Mouse (Mus musculus): Measurements from ENCODE around the gene Gm20431.
"Not testable (repeated sequence)": the region's sequence is repeated elsewhere in the genome, so short reads cannot be mapped to it uniquely, and the experiment has no call there.

Gm20431 gene

DNA sequence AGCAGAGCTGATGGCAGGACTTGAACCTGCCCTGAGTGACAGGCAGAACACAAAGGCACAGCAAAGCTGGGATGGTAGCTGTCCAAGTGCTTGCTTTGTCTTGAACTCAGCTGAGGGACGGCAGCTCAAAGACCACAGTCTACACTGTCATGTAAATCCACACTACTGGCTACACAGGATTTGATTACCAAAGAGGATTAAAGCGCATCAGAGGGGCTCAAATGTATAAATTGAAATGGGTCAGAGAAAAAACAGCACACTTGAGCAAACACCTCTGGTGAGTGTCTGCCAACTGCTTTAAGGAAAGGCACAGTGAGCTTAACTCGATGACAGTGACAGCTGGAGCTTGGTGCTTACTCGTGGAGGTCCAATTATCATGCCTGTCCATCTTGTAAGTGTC, 43.8 kb downstream of the Gm20431 start:
- Histone ChIP-seq H3K36me3 (ENCODE audit: control insufficient read depth, insufficient read depth, low read length, poor library complexity, severe bottlenecking) (peaks cover 15% of the 10 kb centered on the region), H3K27me3 (ENCODE audit: control insufficient read depth, insufficient read depth, low read length, poor library complexity, severe bottlenecking) (no peaks in the 10 kb centered on the region)
- no peak for DNase-seq (ENCODE audit: low read depth, low spot score)

DNA sequence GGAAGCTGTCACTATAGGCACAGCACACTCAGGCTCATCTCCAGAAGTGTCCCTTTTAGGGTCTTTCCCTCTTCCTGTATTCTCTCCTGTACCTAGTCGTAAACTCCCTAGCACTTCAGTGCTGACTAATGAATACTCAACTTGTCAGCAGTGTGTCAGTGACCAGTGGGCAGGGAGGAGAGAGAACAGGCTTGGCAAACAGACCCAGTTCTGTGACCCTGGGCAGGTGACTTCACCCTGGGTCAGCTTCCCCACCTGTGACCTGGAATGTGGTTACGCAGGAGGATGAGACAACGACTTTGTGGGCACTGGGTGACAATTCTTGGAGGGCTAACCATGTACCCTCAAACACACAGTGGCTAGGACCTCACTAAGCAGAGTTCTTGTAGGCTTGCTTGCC, 44.3 kb downstream of the Gm20431 start:
- Histone ChIP-seq H3K36me3 (ENCODE audit: control insufficient read depth, insufficient read depth, low read length, poor library complexity, severe bottlenecking) (peaks cover 15% of the 10 kb centered on the region), H3K27me3 (ENCODE audit: control insufficient read depth, insufficient read depth, low read length, poor library complexity, severe bottlenecking) (no peaks in the 10 kb centered on the region)
- DNase-seq (ENCODE audit: low read depth, low spot score) = no peak

DNA sequence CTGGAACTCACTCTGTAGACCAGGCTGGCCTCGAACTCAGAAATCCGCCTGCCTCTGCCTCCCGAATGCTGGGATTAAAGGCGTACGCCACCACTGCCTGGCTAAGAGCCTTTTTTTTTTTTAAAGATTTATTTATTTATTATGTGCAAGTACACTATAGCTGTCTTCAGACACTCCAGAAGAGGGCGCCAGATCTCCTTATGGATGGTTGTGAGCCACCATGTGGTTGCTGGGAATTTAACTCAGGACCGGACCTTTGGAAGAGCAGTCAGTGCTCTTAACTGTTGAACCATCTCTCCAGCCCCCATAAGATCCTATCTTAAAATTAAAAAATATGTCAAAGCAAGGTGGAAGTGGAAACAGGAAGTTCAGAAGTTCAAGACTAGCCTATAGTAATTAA, 48.0 kb downstream of the Gm20431 start:
- H3K36me3 ChIP-seq (ENCODE audit: control insufficient read depth, insufficient read depth, low read length, poor library complexity, severe bottlenecking) = peaks cover 15% of the 10 kb centered on the region
- H3K27me3 ChIP-seq (ENCODE audit: control insufficient read depth, insufficient read depth, low read length, poor library complexity, severe bottlenecking); DNase-seq (ENCODE audit: low read depth, low spot score): not testable (repeated sequence)

DNA sequence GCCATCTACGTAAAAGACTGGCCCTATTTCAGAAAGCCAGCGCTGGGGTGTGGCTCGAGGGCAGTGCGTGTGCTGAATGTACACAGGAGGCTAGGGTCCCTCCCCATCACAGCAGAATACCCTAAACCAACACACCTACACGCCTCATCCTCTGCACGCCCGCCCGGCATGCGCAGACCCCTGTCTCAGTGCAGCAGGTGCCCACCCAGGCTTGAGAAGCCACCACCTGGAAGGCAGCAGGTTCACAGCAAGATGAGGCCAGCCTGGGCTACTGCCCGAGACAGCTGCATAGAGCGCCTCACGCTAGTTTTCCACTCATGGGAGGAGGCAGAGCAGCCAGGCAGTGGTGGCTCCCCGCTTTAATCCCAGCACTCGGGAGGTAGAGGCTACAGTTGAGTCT, 49.2 kb downstream of the Gm20431 start:
- Histone ChIP-seq H3K36me3 (ENCODE audit: control insufficient read depth, insufficient read depth, low read length, poor library complexity, severe bottlenecking) (peaks cover 12% of the 10 kb centered on the region), H3K27me3 (ENCODE audit: control insufficient read depth, insufficient read depth, low read length, poor library complexity, severe bottlenecking) (no peaks in the 10 kb centered on the region)

DNA sequence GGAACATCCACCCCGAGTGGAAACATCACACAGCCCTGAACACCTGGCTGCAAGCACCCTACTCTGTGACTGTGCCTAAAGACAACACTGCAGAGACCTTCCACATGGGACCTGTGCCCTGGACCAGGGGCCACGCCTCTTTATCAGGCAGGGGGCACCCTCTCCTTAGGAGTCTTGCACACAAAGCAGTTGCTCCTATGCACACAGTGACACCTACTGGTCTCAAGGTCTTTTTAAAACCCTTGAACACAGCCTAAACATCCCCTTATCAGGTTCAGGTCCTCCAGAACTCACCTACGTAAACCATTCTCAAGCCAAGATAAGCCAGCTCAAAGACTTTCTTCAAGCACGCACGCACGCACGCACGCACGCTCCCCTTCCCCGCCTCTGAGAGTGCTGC, 50.0 kb downstream of the Gm20431 start:
- no peak for DNase-seq (ENCODE audit: low read depth, low spot score)
- peaks cover 8% of the 10 kb centered on the region for H3K36me3 ChIP-seq (ENCODE audit: control insufficient read depth, insufficient read depth, low read length, poor library complexity, severe bottlenecking)
- no peaks in the 10 kb centered on the region for H3K27me3 ChIP-seq (ENCODE audit: control insufficient read depth, insufficient read depth, low read length, poor library complexity, severe bottlenecking)

More for the DNA sequence above, 49.2 kb downstream of the Gm20431 start:
- no peak for DNase-seq (ENCODE audit: low read depth, low spot score)

DNA sequence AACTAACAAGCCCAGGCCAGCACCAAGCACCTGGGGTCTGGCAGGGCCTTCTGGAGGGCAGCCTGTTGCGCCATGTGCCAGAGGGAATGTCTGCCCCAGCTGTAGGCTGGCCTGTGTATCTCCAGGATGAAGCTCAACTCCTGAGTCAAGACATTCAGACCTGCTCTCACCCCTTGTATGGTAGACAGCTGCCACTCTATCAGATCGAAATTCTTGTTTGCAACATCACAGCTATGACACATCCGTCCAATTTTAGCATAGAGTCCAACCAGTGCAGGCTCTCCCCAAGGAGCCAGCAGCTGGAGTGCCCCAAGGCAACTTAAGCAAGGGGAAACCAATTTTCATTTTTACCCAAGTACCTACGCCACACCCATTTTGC, 54.6 kb downstream of the Gm20431 start:
- no peaks in the 10 kb centered on the region for H3K27me3 ChIP-seq (ENCODE audit: control insufficient read depth, insufficient read depth, low read length, poor library complexity, severe bottlenecking)
- peaks cover 1% of the 10 kb centered on the region; the same call in 1 of the 2 replicates for H3K36me3 ChIP-seq (ENCODE audit: control insufficient read depth, insufficient read depth, low read length, poor library complexity, severe bottlenecking)
- no peak for DNase-seq (ENCODE audit: low read depth, low spot score)

DNA sequence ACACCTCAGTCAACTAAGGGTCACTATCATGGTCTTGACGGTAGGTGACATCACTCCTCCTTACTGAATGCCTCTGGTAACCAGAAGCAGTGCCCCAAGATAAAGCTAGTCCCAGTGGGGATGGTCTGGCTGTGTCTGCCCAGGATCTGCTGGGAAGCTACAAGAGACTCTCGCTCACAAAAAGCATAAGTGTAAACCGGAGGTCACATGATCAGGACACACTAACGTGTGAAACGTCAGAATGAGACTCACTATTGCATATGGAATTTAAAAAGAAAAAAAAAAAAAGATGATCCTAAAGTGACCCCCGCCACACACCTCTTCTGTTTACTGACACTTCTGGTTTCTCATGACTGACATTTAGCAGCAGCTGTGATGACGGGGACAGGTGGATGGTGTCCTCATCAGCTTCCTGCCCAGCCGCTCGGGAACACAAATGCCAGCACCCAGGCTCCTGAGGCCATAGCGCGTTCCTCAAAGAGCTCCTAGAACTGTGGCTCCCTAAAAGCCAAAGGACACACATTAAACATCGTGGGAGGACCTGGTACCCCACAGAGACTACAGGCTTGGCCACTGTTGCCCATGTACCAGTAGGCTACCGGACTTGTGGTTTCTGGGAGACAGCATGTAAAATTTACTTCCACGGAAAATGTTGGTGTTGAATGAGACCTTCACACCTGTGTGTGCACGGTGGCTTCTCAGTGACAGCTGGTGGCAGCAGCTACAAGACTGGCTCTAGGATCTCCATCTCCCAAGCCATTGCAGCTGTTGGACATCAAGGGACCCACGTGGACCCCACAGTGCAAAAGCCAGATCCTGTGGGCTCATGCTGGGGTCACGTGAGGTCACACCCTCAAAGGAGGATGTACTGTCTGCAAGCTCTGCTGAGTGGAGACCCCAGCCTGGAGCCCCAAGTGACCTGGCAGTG, 55.2 kb downstream of the Gm20431 start:
- Histone ChIP-seq H3K27me3 (ENCODE audit: control insufficient read depth, insufficient read depth, low read length, poor library complexity, severe bottlenecking) (no peaks in the 10 kb centered on the region), H3K36me3 (ENCODE audit: control insufficient read depth, insufficient read depth, low read length, poor library complexity, severe bottlenecking) (peaks cover 1% of the 10 kb centered on the region; the same call in 1 of the 2 replicates)
- no peak for DNase-seq (ENCODE audit: low read depth, low spot score)

DNA sequence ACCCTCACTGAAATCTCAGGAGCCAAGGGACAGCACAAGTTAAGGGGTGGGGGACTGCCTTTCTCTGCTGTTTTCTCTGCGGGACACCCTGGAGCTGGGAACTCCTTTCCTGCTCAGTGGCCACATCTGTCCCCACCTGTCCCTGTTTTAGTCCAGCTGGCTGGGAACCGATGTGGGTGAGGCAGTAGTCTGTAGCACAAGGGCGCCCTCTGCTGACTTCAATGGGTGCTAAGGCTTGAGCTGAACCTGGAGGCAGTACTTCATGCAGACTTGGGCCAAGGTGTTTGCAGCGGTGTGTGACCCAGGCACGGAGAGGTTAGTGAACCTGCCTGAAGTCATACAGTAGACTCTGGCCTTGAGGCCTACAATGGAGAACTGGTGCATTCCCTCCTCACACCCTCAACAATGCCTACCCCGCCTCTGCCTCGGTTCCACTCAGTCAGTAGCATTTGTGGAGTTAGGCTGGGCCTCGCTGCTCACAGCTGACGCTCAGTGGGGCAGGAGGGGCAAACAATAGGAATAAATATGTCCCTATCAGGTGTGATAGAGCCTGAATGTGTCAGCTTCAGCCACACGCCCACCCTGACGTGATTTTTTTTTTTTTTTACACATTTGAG, 56.0 kb downstream of the Gm20431 start:
- H3K36me3 ChIP-seq (ENCODE audit: control insufficient read depth, insufficient read depth, low read length, poor library complexity, severe bottlenecking) = peaks cover 1% of the 10 kb centered on the region; the same call in 1 of the 2 replicates
- H3K27me3 ChIP-seq (ENCODE audit: control insufficient read depth, insufficient read depth, low read length, poor library complexity, severe bottlenecking) = no peaks in the 10 kb centered on the region
- peak; percentile 92 for DNase-seq (ENCODE audit: low read depth, low spot score)

DNA sequence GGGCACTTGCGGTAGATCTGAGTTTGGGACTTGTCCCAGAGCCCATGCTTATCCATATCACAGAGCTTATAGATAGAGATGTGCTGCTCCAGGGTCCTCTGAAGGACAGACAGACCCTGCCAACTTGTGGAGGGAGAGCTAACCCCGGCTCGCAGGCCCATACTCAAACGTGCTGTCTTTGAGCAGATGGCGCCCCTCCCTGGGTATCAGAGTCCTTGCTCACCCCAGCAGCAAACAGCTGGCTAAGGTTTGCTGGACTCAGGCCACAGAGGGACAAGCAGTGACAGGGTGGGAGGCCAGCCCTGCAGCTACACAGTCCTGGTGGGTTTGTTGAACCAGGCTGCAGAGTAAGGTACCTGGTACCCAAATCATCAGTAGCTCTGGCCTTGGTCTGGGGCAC, 58.3 kb downstream of the Gm20431 start:
- H3K27me3 ChIP-seq (ENCODE audit: control insufficient read depth, insufficient read depth, low read length, poor library complexity, severe bottlenecking) = no peaks in the 10 kb centered on the region
- H3K36me3 ChIP-seq (ENCODE audit: control insufficient read depth, insufficient read depth, low read length, poor library complexity, severe bottlenecking) = no peaks in the 10 kb centered on the region; the same call in 1 of the 2 replicates
- no peak for DNase-seq (ENCODE audit: low read depth, low spot score)

DNA sequence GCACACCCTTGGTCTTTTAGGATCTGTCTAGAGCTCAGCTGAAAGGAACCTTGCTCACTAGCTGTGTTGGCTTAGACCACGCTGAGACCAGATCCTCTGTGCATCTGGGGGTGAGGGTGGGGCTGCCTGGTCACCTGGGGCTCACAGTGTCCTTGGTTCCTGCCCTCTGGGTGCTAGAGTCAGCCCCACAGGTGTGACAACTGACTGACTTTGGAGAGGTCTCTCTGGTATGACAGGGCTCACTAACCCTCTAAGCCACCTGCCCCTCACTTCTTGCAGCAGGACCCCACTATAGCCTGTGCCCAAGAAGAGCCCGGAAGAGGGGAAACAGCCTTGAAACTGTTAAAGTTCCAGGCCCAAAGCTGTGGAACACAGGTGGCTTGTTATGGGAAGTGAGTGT, 58.9 kb downstream of the Gm20431 start:
- no peak for DNase-seq (ENCODE audit: low read depth, low spot score)
- no peaks in the 10 kb centered on the region; the same call in 1 of the 2 replicates for H3K36me3 ChIP-seq (ENCODE audit: control insufficient read depth, insufficient read depth, low read length, poor library complexity, severe bottlenecking)
- H3K27me3 ChIP-seq (ENCODE audit: control insufficient read depth, insufficient read depth, low read length, poor library complexity, severe bottlenecking) = no peaks in the 10 kb centered on the region

DNA sequence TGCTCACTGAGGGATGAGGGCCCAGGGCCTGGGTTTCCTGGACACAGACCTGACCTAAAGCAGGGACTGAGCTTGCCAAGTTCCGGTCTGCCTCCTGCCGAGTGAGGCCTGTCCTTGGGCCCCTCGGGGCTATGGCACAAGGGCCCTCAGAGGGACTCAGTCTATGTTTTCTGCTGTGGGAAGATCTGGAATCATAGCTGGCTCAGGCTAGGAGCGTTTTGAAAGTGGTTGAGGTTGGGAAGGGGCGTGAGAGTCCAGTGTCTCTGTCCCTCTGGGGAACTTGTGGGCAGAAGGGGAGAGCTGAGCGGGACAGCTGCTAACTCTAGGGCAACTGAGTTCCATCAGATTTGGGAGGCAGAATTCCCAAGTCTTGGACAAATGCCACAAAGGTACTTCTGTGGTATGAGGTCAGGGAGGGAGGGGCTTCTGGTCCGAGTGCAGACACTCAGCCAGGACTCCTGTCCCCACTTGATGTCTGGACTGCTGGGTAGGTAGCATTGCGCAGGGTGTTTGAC, 60.8 kb downstream of the Gm20431 start:
- DNase-seq (ENCODE audit: low read depth, low spot score) = no peak
- Histone ChIP-seq H3K36me3 (ENCODE audit: control insufficient read depth, insufficient read depth, low read length, poor library complexity, severe bottlenecking) (no peaks in the 10 kb centered on the region), H3K27me3 (ENCODE audit: control insufficient read depth, insufficient read depth, low read length, poor library complexity, severe bottlenecking) (no peaks in the 10 kb centered on the region)

DNA sequence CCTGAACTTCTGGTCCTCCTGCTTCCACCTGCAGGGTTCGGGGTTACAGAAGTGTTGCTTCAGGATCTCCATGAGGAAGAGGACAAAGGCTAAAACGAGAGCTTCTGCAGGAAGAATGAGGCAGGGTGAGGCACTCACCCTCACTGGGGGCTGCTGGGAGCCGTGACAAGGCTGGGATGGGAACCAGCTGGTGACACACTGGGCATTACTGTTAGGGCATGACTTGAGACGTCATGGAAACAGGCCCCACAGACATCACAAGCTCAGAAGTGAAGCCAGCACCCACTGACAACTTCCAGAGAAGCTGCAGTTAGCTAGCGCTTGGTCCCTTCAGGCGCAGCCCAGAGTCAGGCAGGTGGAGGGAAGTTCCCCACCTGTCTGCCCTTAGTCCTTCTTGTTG, 61.4 kb downstream of the Gm20431 start:
- Histone ChIP-seq H3K27me3 (ENCODE audit: control insufficient read depth, insufficient read depth, low read length, poor library complexity, severe bottlenecking) (no peaks in the 10 kb centered on the region), H3K36me3 (ENCODE audit: control insufficient read depth, insufficient read depth, low read length, poor library complexity, severe bottlenecking) (no peaks in the 10 kb centered on the region)
- no peak for DNase-seq (ENCODE audit: low read depth, low spot score)

DNA sequence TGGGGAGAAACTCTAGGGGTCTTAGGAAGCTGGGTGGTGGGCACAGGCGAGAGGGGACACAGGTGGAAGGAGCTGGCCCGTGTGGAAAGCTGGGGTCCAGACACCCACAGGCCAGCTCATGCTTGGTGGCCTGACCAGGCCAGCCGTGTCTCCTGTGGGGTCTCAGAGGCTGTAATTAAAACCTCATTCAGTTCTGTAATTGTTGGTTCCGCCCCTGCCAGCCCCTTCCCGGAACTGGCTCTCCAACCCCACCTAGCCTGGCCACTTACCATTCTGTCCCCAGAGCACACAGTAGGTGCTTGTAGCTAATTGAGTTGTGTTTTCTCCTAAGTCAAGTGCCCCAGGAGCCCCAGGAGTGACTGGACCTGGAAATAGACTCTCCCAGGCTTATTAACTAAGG, 62.1 kb downstream of the Gm20431 start:
- H3K36me3 ChIP-seq (ENCODE audit: control insufficient read depth, insufficient read depth, low read length, poor library complexity, severe bottlenecking) = no peaks in the 10 kb centered on the region

DNA sequence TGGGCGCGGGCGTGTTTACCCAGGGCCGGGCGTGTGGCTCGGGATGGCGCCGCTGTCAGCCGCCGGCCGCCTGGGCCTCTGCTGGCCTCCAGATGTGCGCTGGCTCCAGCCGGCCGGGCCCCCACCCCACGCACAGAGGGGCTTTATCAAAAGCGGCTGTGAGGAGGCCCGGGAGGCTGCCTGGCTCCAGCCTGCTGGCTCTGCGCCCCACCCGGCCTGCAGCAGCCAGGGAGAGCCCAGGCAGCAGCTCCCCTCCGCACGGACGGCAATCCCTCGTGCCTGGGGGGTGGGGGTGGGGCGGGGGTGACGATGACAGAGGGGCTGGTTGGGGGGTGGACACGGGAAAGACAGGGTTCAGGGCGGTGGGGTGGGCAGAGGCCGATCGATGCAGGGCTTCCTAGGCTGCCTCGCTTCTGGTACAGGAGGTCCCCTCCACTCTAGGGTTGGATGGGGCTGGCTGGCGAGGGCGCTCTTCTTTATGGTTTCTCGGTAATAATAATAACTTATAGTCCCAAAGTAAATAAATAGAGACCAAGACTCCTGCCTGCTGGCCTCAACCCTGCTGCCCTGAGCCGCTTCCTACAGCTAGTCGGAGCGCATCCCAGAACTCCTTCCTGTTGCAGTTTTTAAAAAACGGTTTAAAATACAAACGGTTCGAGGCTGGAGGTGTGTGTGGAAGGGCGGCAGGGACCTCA, 63.7 kb downstream of the Gm20431 start:
- no peaks in the 10 kb centered on the region for H3K27me3 ChIP-seq (ENCODE audit: control insufficient read depth, insufficient read depth, low read length, poor library complexity, severe bottlenecking)
- no peaks in the 10 kb centered on the region for H3K36me3 ChIP-seq (ENCODE audit: control insufficient read depth, insufficient read depth, low read length, poor library complexity, severe bottlenecking)
- no peak for DNase-seq (ENCODE audit: low read depth, low spot score)

More for the DNA sequence above, 62.1 kb downstream of the Gm20431 start:
- DNase-seq (ENCODE audit: low read depth, low spot score) = no peak
- no peaks in the 10 kb centered on the region for H3K27me3 ChIP-seq (ENCODE audit: control insufficient read depth, insufficient read depth, low read length, poor library complexity, severe bottlenecking)

All from splenic B cell, adult 2 months (primary cell).